Mouse (Mus musculus) splenic B cell, adult 2 months (primary cell): ENCODE data around the gene Usmg5.

Experiments
- DNase-seq: peaks from one replicate; pipeline ENCODE4 v3.0.0-alpha.2; 2011; ENCODE audit warnings: low read depth, low spot score
- H3K27me3 ChIP-seq: 2 replicates; pipeline ENCODE4 v1.6.1; 2012; ENCODE audit warnings: mild to moderate bottlenecking, low read length, moderate library complexity, mixed read lengths; ENCODE audit not compliant: control insufficient read depth, poor library complexity, insufficient read depth, severe bottlenecking
- H3K36me3 ChIP-seq: 2 replicates; pipeline ENCODE4 v1.6.1; 2012; ENCODE audit warnings: mild to moderate bottlenecking, low read length, moderate library complexity, mixed read lengths; ENCODE audit not compliant: control insufficient read depth, poor library complexity, insufficient read depth, severe bottlenecking

The Usmg5 gene

GRCm38 (mm10) chr19:47040720-47041473 is 49.5 kb downstream of the Usmg5 start:
- H3K36me3 ChIP-seq, result peaks cover 5% of the 10 kb centered on the region; the same call in 1 of the 2 replicates

DNA sequence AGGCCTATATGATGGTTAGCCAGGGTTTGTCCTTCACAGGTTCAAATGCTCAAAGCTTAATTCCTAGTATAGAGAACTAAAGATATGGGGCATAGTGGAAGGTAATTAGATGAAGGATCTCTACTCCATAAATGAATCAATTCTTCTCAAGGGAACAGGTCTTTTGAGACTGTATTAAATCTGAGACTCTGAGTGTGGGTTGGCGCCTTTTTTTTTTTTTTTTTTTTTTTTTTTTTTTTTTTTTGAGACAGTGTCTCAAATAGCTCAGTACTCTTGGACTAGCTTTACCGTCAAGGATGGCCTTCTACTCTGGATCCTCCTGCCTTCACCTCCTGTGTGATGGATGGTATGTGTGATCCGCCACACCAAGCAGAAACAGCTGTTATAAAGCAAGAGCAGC is 53.9 kb downstream of the Usmg5 start:
- no peaks in the 10 kb centered on the region for H3K27me3 ChIP-seq
- no peak for DNase-seq

More at GRCm38 (mm10) chr19:47040720-47041473, 49.5 kb downstream of the Usmg5 start:
- DNase-seq, result no peak
- no peaks in the 10 kb centered on the region for H3K27me3 ChIP-seq

DNA sequence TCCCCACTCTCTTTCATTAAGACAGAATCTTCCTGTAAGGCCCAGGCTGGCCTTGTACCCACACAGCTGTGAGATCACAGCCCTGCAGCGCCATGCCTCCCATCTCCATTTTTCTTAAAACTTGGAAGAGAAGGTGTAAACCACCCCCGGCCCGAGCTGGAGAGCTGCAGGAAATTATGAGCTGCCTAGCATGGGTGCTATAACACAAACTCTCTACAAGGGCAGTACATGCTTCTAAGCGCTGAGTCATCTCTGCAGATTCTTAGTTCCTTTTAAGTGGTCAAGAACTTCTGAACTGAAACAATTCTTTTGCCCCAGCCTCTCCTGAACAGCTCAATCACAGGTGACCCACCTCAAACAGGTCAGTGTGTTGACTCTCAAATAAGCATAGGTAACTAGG is 55.5 kb downstream of the Usmg5 start:
- H3K36me3 ChIP-seq, result peaks cover 10% of the 10 kb centered on the region; the same call in 1 of the 2 replicates
- DNase-seq, result no peak
- no peaks in the 10 kb centered on the region for H3K27me3 ChIP-seq

More for the DNA sequence above, 53.9 kb downstream of the Usmg5 start:
- peaks cover 10% of the 10 kb centered on the region; the same call in 1 of the 2 replicates for H3K36me3 ChIP-seq
